Mouse (Mus musculus): ENCODE measurements around the gene Trpm8.

Trpm8 gene

GRCm38 (mm10) chr1:88277098-88277817 lies at the start of gene Trpm8, which contains the start of gene Hjurp:
TSS of gene Trpm8 (plus strand) at chr1:88277661.
TSS of gene Hjurp (minus strand) at chr1:88277633.
- DNase-seq (ENCODE audit: low read depth, low spot score) = peak; percentile 100

GRCm38 (mm10) chr1:88228121-88228520 lies 49.3 kb upstream of the Trpm8 start:
- no peak for DNase-seq (ENCODE audit: low read depth, low spot score)

DNA sequence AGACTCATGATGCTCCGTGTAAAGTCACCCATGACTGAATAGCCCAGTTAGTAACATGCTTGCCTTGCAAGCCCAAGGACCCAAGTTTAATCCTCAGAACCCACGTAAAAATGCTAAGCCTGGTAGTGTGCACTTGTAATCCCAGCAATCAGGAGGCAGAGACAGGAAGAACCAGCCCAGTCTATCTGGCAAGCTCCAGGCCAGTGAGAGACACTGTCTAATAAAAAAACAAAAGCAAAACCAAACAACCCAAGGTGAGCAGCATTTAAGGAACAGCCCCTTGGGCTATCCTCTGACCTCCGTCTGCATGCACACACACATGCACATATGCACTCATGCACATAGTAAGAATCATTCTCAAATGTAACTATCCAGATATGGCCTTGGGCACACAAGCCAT lies 47.9 kb upstream of the Trpm8 start:
- no peak for DNase-seq (ENCODE audit: low read depth, low spot score)

GRCm38 (mm10) chr1:88229986-88230385 lies 47.5 kb upstream of the Trpm8 start:
- DNase-seq (ENCODE audit: low read depth, low spot score) = no peak

DNA sequence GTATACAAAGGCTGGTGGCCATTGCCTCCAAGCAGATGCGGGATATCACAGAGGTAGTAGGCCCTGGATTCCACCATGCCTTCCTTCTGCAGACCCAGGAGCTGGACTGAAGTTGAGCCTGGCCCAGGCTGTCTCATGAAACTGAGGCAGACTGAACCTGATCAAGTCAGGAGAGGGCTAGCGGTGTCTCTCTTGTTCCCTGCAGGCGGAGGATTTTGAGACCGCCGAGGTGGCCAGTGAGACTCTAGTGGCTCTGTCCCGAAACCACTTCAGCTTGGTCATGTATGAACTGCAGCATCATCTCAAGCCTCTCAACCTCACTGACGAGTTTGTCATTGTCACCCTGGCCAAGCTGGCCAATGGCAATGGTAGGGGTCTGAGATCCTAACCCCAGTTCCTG lies 47.0 kb upstream of the Trpm8 start:
- DNase-seq (ENCODE audit: low read depth, low spot score) = no peak

GRCm38 (mm10) chr1:88230981-88231802 lies 46.3 kb upstream of the Trpm8 start:
- no peak for DNase-seq (ENCODE audit: low read depth, low spot score)

- DNase-seq (ENCODE audit: low read depth, low spot score) = no peak
Observed at GRCm38 (mm10) chr1:88231803-88232499, 45.5 kb upstream of the Trpm8 start.

GRCm38 (mm10) chr1:88232664-88233380 lies 44.6 kb upstream of the Trpm8 start:
- DNase-seq (ENCODE audit: low read depth, low spot score) = no peak

DNA sequence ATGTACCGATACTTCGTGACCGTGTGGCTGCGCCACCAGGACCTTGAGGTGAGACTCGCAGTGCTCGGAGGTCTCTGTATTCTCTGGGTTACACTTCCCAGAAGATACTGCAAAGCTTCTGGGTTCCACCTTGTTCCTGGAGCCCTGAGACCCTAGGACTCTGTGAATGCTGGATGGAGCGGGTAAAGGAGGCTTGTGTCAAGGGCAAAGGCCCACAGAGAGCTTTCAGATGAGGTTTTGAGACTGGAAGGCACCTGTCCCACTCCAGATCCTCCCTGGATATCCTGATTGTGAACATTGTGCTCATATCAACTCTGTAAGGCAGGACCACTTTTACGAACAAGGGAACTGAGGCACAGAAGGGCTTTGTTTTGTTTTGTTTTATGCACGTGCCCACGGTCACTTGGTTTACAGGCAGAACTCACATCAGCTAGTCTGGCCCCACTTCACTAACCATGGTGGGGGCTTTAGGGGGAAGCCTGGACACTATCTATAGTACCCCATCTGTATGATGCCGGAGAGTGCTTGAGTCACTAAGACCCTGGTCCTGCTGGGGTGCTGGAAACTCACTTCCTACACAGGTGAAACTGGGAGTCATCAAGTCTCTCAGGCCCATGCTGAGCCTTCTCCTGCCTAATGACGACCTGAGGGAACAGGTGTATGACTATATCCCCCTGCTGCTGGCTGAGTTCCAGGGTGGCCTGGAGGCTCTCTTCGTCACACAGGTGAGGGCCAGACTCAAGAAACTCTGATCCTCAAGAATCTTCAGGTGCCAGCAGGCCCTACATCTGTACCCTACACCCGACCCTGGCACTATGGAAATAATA lies 43.8 kb upstream of the Trpm8 start:
- no peak for DNase-seq (ENCODE audit: low read depth, low spot score)

GRCm38 (mm10) chr1:88234248-88234610 lies 43.2 kb upstream of the Trpm8 start:
- no peak for DNase-seq (ENCODE audit: low read depth, low spot score)

DNA sequence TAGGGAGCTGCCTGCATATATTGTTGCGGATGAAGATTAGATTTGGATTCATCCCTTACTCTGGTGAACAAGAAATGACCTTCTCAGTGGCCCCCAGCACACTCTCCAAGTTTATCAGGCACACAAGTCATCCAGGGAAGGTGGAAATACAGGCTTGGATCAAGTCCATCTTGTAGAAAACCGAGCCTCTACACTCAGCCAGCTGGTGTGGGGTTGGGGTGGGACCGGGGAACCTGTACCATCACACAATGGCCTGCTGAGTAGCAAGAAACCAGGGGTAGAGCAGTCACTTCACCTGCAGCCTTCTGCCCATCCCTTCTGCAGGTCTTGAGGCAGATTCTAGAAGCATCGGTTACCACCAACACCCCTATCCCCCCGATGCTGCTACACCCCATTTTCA lies 42.8 kb upstream of the Trpm8 start:
- no peak for DNase-seq (ENCODE audit: low read depth, low spot score)

DNA sequence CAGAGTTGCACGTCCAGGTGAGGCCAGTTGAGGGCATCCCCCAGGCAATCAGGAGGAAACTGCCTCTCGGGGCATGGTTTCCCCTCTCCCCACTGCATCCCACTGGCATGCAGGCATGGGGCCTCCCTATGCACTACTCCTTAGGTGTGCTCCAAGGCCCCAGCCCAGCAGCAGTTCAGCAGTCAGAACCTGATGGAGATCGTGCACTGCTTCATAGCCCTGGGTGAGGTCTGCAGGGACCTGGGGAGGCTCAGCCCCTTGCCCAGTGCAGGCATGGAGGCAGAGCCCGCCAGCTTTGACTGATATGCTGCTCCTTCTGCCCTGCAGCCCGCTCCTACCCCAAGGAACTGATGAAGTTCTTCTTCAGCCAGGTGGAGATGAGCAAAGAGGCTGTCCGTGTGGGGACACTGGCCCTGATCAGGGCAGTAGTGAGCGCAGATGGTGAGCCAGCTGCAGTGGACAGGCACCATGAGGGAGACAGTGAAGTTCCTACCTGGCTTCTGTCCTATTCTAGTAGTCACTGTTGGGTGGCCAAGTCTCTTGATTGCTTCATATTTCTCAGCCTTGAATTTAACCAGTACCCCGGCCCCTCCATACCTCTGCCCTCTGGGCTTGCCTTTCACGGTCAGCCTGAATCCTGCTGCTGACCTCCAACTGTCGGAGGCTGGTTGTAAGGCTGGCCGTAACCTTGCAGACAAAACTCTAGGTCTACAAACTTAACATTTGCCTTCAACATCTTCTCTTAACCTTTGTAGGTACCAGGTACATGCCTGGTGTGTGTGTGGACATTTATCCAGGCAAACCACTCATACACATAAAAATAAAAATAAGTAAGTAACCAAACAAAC lies 42.2 kb upstream of the Trpm8 start:
- DNase-seq (ENCODE audit: low read depth, low spot score) = no peak

DNA sequence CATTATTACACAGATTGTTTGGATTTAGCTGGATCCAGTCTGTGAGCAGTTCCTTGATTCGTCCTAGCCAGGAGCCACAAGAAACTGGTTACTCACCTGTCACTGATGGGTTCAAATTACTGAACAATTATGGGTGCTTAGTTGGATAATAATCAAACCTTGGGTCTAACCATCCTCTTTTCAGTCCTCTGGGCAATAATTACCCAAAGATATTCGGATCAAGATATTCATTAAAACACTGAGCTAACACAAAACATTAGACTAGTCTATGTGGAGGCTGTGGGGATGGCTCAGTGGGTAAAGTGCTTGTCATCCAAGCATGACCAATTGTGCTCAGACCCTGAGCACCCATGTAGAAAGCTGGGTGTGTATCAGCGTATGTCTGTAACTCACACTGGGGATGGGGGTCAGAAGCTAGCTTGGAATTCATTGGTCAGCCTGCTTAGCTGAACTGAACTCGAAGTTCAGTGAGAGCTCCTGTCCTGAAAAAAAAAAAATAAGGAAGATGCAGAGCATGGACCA lies 41.5 kb upstream of the Trpm8 start:
- no peak for DNase-seq (ENCODE audit: low read depth, low spot score)

GRCm38 (mm10) chr1:88237311-88237710 lies 40.1 kb upstream of the Trpm8 start:
- DNase-seq (ENCODE audit: low read depth, low spot score) = no peak

DNA sequence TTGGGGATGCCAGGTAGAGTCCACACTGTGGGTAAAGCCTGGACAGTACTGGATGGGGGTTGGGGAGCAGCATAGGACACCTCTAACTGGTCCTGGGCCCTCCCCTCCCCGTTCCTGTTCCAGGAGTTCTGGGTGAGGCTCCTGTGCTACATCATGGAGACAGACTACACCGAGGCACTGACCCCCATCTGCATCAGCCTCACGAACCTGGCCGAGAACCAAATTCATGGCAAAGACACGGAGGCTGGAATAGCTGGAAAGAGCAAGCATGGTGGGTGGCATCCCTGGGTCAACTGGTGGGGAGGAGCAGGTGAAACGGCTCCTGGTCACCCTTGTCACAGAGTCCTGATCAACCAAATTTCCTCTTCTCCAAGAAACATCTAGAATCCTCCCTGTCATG lies 38.7 kb upstream of the Trpm8 start:
- no peak for DNase-seq (ENCODE audit: low read depth, low spot score)

DNA sequence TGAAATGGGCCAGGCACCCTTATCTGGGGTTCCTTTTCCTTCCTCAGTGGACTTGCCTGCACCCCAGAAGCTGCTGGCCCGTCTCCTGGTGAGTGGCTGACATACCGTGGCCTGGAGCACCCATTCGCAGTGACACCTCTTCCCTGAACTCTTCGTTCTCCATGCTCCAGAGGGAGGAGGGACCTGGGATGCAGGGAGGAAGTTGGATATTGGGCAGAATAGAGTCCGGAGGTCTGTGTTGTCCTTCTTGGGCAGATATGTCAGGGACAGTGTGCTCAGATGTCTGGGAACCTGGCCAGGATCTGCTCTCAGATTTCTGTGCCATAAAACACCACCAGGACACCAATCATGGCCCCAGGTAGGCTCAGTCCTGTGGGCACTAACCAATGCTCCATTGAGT lies 37.4 kb upstream of the Trpm8 start:
- DNase-seq (ENCODE audit: low read depth, low spot score) = no peak

- DNase-seq (ENCODE audit: low read depth, low spot score) = no peak
Observed at GRCm38 (mm10) chr1:88240579-88240978, 36.9 kb upstream of the Trpm8 start.

GRCm38 (mm10) chr1:88243861-88244260 lies 33.6 kb upstream of the Trpm8 start:
- no peak for DNase-seq (ENCODE audit: low read depth, low spot score)

- no peak for DNase-seq (ENCODE audit: low read depth, low spot score)
Observed at GRCm38 (mm10) chr1:88245881-88246280, 31.6 kb upstream of the Trpm8 start.

- DNase-seq (ENCODE audit: low read depth, low spot score) = no peak
Observed at GRCm38 (mm10) chr1:88246386-88246785, 31.1 kb upstream of the Trpm8 start.

All from ES-CJ7 (cell line).